Mouse (Mus musculus) forebrain, embryonic 14.5 days (tissue): Measurements from ENCODE around the gene Fbxo9. TPM values are rescaled to one million over a fixed set of nuclear protein-coding genes. Genes with fewer than 3 reads are reported as not detected.

Source experiments
- ATAC-seq: fragments of 200-750 bp; cut with Nextera tagmentation; 2 replicates; pipeline ENCODE4 v1.8.0; 2017; ENCODE audit warnings: mild to moderate bottlenecking, moderate library complexity
- DNase-seq: peaks from one replicate; pipeline ENCODE4 v3.0.0-alpha.2; 2015; ENCODE audit warnings: low spot score
- H3K27ac ChIP-seq: fragments of 300-500 bp; sonication (generic); 2 replicates; pipeline ENCODE4 v1.5.1; 2014; ENCODE audit warnings: low read depth, mild to moderate bottlenecking, control low read depth, low read length, moderate library complexity
- H3K27me3 ChIP-seq: fragments of 300-500 bp; sonication (generic); replicated peaks from 2 replicates; pipeline ENCODE4 v1.6.1; 2014; ENCODE audit warnings: low read length, control low read depth, mixed read lengths; ENCODE audit not compliant: control insufficient read depth, insufficient read depth
- H3K36me3 ChIP-seq: fragments of 300-500 bp; sonication (generic); 2 replicates; pipeline ENCODE4 v1.6.1; 2014; ENCODE audit warnings: low read length, control low read depth; ENCODE audit not compliant: control insufficient read depth, insufficient read depth
- H3K4me1 ChIP-seq: fragments of 300-500 bp; sonication (generic); 2 replicates; pipeline ENCODE4 v1.6.1; 2014; ENCODE audit warnings: antibody characterized with exemption, low read length, control low read depth; ENCODE audit not compliant: control insufficient read depth, insufficient read depth
- H3K4me2 ChIP-seq: fragments of 300-500 bp; sonication (generic); 2 replicates; pipeline ENCODE4 v1.6.1; 2014; ENCODE audit warnings: mild to moderate bottlenecking, control low read depth, low read length
- H3K4me3 ChIP-seq: fragments of 300-500 bp; sonication (generic); 2 replicates; pipeline ENCODE4 v1.5.1; 2014; ENCODE audit warnings: low read depth, low read length, control low read depth
- H3K9ac ChIP-seq: fragments of 300-500 bp; sonication (generic); 2 replicates; pipeline ENCODE4 v1.6.1; 2014; ENCODE audit warnings: mild to moderate bottlenecking, low read length, control low read depth, moderate library complexity
- H3K9me3 ChIP-seq: fragments of 300-500 bp; sonication (generic); replicated peaks from 2 replicates; pipeline ENCODE4 v1.6.1; 2016; ENCODE audit warnings: low read length, control low read depth, mixed read lengths; ENCODE audit not compliant: control insufficient read depth
- WGBS: fragments of 180-500 bp; shearing (Covaris S2); extraction: QIAGEN DNeasy Blood & Tissue Kit; methylation state at CpG from one replicate; pipeline ENCODE4 v1.1.7; 2014; 5-methylcytosine and 5-hydroxymethylcytosine counted together
- polyA plus RNA-seq: library from polyadenylated mRNA; unstranded; fragments of >200 nt; fragmentation: Nextera tagmentation; extraction: Ambion mirVana; gene quantifications from 2 replicates; pipeline ENCODE4 v1.2.1, GENCODE M21; 2014

The Fbxo9 gene
- polyA plus RNA-seq, 1 experiment from 2014 or later: 50.3 TPM

GRCm38 (mm10) chr9:78071626-78072025, 37.2 kb downstream of the Fbxo9 start:
- no peaks in the 10 kb centered on the region for H3K27me3 ChIP-seq
- H3K27ac ChIP-seq: no peak overlapping the region
- no peak overlapping the region for H3K4me3 ChIP-seq
- H3K4me1 ChIP-seq: no peaks in the 10 kb centered on the region
- no peak for ATAC-seq
- WGBS: 91% methylated on average over 4 of the region's 4 CpGs
- no peaks in the 10 kb centered on the region for H3K36me3 ChIP-seq
- DNase-seq: no peak
- no peak overlapping the region for H3K9ac ChIP-seq
- no peaks in the 10 kb centered on the region for H3K9me3 ChIP-seq
- H3K4me2 ChIP-seq: no peak overlapping the region

- 87% methylated on average over 5 of the region's 5 CpGs for WGBS
- Histone ChIP-seq H3K4me1 (no peaks in the 10 kb centered on the region), H3K36me3 (no peaks in the 10 kb centered on the region), H3K27ac (no peak overlapping the region), H3K9ac (no peak overlapping the region), H3K4me2 (no peak overlapping the region), H3K27me3 (no peaks in the 10 kb centered on the region), H3K4me3 (no peak overlapping the region), H3K9me3 (no peaks in the 10 kb centered on the region)
- ATAC-seq (no peak), DNase-seq (no peak)
Measured at GRCm38 (mm10) chr9:78070496-78070895, 38.4 kb downstream of the Fbxo9 start.

DNA sequence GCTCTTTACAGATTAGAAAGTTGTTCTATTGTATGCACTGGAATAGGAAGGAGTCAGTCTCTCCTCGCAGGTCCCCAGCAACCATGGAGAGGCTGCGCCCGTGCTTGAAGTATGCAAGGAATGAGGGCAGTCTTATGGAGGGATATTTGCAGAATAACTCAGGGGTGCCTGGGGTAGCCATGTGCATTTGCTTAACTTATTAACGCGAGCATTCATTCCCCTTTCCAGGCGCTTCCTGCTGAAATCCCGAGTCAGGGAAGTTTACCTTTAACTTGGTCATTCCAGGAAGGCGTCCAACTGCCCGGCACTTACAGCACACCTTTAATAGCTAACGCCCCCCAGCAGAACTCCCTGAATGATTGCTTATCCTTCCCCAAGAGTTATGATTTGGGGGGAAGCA, 44.7 kb downstream of the Fbxo9 start:
- Histone ChIP-seq H3K27ac (no peak overlapping the region), H3K9ac (no peak overlapping the region), H3K4me2 (no peak overlapping the region), H3K36me3 (no peaks in the 10 kb centered on the region), H3K9me3 (no peaks in the 10 kb centered on the region), H3K4me1 (no peaks in the 10 kb centered on the region), H3K4me3 (no peak overlapping the region), H3K27me3 (no peaks in the 10 kb centered on the region)
- ATAC-seq (no peak), DNase-seq (no peak)
- 81% methylated on average over 10 of the region's 10 CpGs for WGBS

GRCm38 (mm10) chr9:78062392-78062791, 46.5 kb downstream of the Fbxo9 start:
- no peak overlapping the region for H3K4me3 ChIP-seq
- H3K36me3 ChIP-seq: no peaks in the 10 kb centered on the region
- DNase-seq: no peak
- no peak overlapping the region for H3K4me2 ChIP-seq
- WGBS: 83% methylated on average over 9 of the region's 9 CpGs
- no peak for ATAC-seq
- no peaks in the 10 kb centered on the region for H3K4me1 ChIP-seq
- no peaks in the 10 kb centered on the region for H3K27me3 ChIP-seq
- no peak overlapping the region for H3K27ac ChIP-seq
- no peaks in the 10 kb centered on the region for H3K9me3 ChIP-seq
- no peak overlapping the region for H3K9ac ChIP-seq

DNA sequence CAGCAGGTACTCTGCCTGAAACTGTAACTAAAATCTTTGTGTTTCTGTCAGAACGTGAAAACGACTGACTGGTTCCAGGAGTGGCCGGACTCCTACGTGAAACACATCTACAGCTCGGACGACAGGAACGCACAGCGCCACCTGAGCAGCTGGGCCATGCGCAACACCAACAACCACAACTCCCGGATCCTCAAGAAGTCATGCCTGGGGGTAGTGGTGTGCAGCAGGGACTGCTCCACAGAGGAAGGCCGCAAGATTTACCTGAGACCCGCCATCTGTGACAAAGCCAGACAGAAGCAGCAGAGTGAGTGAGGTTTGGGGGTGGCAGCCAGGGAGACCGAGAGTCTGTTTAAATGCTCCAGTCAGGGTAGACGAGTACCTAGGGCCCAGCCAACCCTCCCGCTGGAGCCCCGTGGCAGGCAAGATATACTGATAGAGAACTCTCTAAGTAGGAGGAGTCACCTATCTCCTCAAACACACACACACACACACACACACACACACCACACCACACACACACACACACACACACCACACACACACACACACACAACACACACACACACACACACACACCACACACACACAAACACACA, 49.2 kb downstream of the Fbxo9 start:
- no peak overlapping the region for H3K4me2 ChIP-seq

GRCm38 (mm10) chr9:78054298-78054697, 54.6 kb downstream of the Fbxo9 start:
- Histone ChIP-seq H3K27me3 (no peaks in the 10 kb centered on the region), H3K4me3 (no peak overlapping the region), H3K9me3 (no peaks in the 10 kb centered on the region), H3K27ac (no peak overlapping the region), H3K36me3 (no peaks in the 10 kb centered on the region), H3K4me1 (no peaks in the 10 kb centered on the region), H3K9ac (no peak overlapping the region), H3K4me2 (no peak overlapping the region)
- DNase-seq: no peak
- no peak for ATAC-seq
- 80% methylated on average over 3 of the region's 3 CpGs for WGBS

More for the DNA sequence above, 49.2 kb downstream of the Fbxo9 start:
- no peaks in the 10 kb centered on the region for H3K9me3 ChIP-seq
- 85% methylated on average over 16 of the region's 16 CpGs for WGBS
- no peak overlapping the region for H3K9ac ChIP-seq
- H3K4me3 ChIP-seq: no peak overlapping the region
- no peak overlapping the region for H3K27ac ChIP-seq
- H3K4me1 ChIP-seq: no peaks in the 10 kb centered on the region
- no peak for ATAC-seq
- no peak for DNase-seq
- no peaks in the 10 kb centered on the region for H3K27me3 ChIP-seq
- no peaks in the 10 kb centered on the region for H3K36me3 ChIP-seq

- H3K9me3 ChIP-seq: no peaks in the 10 kb centered on the region
- no peak for ATAC-seq
Measured at GRCm38 (mm10) chr9:78053821-78054220, 55.0 kb downstream of the Fbxo9 start.

DNA sequence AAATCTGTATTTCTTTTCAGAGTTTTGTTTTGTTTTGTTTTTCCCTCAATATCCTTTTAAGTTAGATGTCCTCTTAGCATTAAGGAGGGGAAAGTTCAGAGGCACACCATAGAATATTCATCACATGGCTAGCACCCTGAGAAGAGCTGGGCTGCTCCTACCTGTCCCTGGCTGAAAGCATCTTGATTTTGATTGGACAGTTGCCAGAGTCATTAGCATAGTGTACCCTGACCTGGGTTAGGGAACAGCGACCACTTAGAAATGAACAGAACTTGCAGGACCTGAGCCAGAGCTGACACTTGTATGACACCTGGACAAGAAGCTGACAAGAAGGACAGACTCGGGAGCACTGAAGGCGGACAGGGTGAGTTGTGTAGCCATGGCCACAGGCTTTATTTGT, 57.2 kb downstream of the Fbxo9 start, which contains the start of gene Gcm1:
Gcm1 (plus strand) TSS at position 248 of the 400 bp plus-strand sequence.
- no peaks in the 10 kb centered on the region for H3K27me3 ChIP-seq
- no peak within 1 kb of the TSS for H3K4me3 ChIP-seq
- ATAC-seq (no peak), DNase-seq (no peak)
- no peaks in the 10 kb centered on the region for H3K36me3 ChIP-seq
- H3K4me2 ChIP-seq: no peak within 1 kb of the TSS
- no peak within 1 kb of the TSS for H3K9ac ChIP-seq
- no peak within 1 kb of the TSS for H3K27ac ChIP-seq
- no peaks in the 10 kb centered on the region for H3K9me3 ChIP-seq
- 59% methylated on average over 3 of the region's 3 CpGs for WGBS
- H3K4me1 ChIP-seq: no peaks in the 10 kb centered on the region

More at GRCm38 (mm10) chr9:78053821-78054220, 55.0 kb downstream of the Fbxo9 start:
- Histone ChIP-seq H3K4me1 (no peaks in the 10 kb centered on the region), H3K4me2 (no peak overlapping the region), H3K27me3 (no peaks in the 10 kb centered on the region), H3K9ac (no peak overlapping the region), H3K36me3 (no peaks in the 10 kb centered on the region), H3K27ac (no peak overlapping the region), H3K4me3 (no peak overlapping the region)
- 70% methylated on average over 8 of the region's 8 CpGs for WGBS
- DNase-seq: no peak

- Histone ChIP-seq H3K9me3 (no peaks in the 10 kb centered on the region), H3K36me3 (no peaks in the 10 kb centered on the region), H3K9ac (no peak overlapping the region), H3K4me1 (no peaks in the 10 kb centered on the region), H3K27ac (no peak overlapping the region), H3K4me3 (no peak overlapping the region), H3K27me3 (no peaks in the 10 kb centered on the region), H3K4me2 (no peak overlapping the region)
- 66% methylated on average over 5 of the region's 5 CpGs for WGBS
- ATAC-seq (no peak), DNase-seq (no peak)
Measured at GRCm38 (mm10) chr9:78050452-78050970, 58.4 kb downstream of the Fbxo9 start.
